Mouse (Mus musculus) E14TG2a.4 (cell line): Measurements from ENCODE around the gene Frmd3.

Source experiments
- CTCF ChIP-seq: conservative IDR thresholded peaks from 2 replicates; pipeline ENCODE4 v1.5.1; 2014; ENCODE audit warnings: low read length
- NANOG ChIP-seq: IDR thresholded peaks from 2 replicates; pipeline ENCODE4 v1.6.1; 2014; ENCODE audit warnings: borderline replicate concordance, low read length, mixed read lengths
- POU5F1 ChIP-seq: IDR thresholded peaks from 2 replicates; pipeline ENCODE4 v1.6.1; 2014; ENCODE audit warnings: low read length, borderline replicate concordance

DNA sequence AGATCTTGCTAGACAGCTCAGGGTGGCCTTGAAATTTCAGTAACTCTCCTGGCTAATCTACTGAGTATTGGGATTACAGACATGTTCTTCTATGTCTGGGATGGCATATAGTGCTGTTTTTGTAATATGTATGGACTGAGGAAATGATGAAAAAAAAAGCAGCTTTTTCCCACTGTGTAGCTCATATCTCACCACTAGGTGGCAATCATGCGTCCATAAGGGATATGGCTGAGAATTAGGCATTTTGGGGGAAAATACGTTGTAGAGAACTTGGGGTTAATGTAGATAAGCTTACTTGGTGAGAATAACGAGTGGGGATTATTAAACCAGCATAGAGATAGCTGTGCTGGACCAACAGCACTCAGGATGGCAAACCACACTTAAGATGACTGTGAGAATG lies 209.1 kb downstream of the Frmd3 start:
- TF ChIP-seq CTCF (peak; percentile 61), NANOG (no peak), POU5F1 (no peak)
